Mouse (Mus musculus) R1 (cell line): ENCODE results near the gene Gm3526.
"Not testable (repeated sequence)": the region's sequence is repeated elsewhere in the genome, so short reads cannot be mapped to it uniquely, and the experiment has no call there.

ENCODE experiments used
- DNase-seq: peaks from one replicate; pipeline ENCODE4 v3.0.0-alpha.2; 2018; ENCODE audit warnings: low read depth, low spot score

The Gm3526 gene

DNA sequence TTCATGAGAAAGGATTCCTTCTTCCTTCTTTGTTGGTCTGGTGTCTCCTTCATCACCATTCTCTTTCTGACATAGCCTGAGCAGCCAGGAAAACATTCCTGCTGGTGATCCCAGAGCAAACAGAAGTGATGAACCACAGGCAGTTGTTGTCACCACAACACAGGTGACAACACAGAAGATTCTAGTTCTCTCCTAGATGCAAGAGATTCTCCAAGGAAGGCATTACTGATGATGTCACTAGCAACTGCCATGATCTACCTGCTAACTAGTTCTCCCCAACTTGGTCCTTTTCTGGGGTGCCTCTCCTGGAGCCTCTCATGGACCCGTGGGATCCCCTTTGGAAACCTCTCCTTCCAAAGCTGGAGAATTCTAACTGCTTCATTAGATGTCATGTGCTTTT, at the start of gene Gm3526:
Gm3526 (minus strand) TSS at position 101 of the 400 bp plus-strand sequence.
- DNase-seq: not testable (repeated sequence)
